Mouse (Mus musculus) erythroid progenitor cell, adult 5-6 weeks (primary cell): ENCODE data around the gene G3bp1. TPM values are rescaled to one million over a fixed set of nuclear protein-coding genes. Genes with fewer than 3 reads are reported as not detected.

Experiments
- ATAC-seq: replicated peaks from 2 replicates; pipeline ENCODE4 v1.8.0; 2016; ENCODE audit warnings: moderate number of reproducible peaks, mild to moderate bottlenecking, moderate TSS enrichment, inconsistent platforms; ENCODE audit not compliant: poor library complexity, low FRiP score, severe bottlenecking
- total RNA-seq, 2 experiments: library from RNA; stranded (forward) in 1 of 2; stranded (reverse) in 1 of 2; fragments of 150-400 nt in 1 of 2; fragments of 186-747, 209-891 nt in 1 of 2; gene quantifications; 2 replicates each; pipeline versions ENCODE4 v1.2.3 to v1.2.4; 2015 to 2017; ENCODE audit warnings: low replicate concordance in 2 of 2

Gene G3bp1
- total RNA-seq (2015; ENCODE audit: low replicate concordance): 27.7 and 35.7 TPM in 2 replicates
- 22.5 and 28.2 TPM in 2 replicates for total RNA-seq (2017; ENCODE audit: low replicate concordance)

- ATAC-seq: peak; percentile 91
Measured at GRCm38 (mm10) chr11:55469048-55469843, at the start of gene G3bp1. Gene G3bp1, plus strand, starts transcription at chr11:55469685.

- ATAC-seq: no peak
Measured at GRCm38 (mm10) chr11:55422978-55423377, 46.5 kb upstream of the G3bp1 start, which contains the start of gene Sparc. Gene Sparc, minus strand, starts transcription at chr11:55423183.

GRCm38 (mm10) chr11:55423756-55424155 is 45.7 kb upstream of the G3bp1 start:
- no peak for ATAC-seq

- ATAC-seq: no peak
Measured at GRCm38 (mm10) chr11:55424746-55425360, 44.6 kb upstream of the G3bp1 start.

- 0 out of 2 replicates have a peak, but pooled peaks have one; percentile 25 for ATAC-seq
Measured at GRCm38 (mm10) chr11:55428186-55429012, 41.1 kb upstream of the G3bp1 start.

- ATAC-seq: no peak
Measured at GRCm38 (mm10) chr11:55429973-55430372, 39.5 kb upstream of the G3bp1 start.

- no peak for ATAC-seq
Measured at GRCm38 (mm10) chr11:55432981-55433380, 36.5 kb upstream of the G3bp1 start.

GRCm38 (mm10) chr11:55436089-55436488 is 33.4 kb upstream of the G3bp1 start:
- ATAC-seq: no peak

- ATAC-seq: no peak
Measured at GRCm38 (mm10) chr11:55438031-55438430, 31.5 kb upstream of the G3bp1 start.

GRCm38 (mm10) chr11:55439718-55440117 is 29.8 kb upstream of the G3bp1 start:
- no peak for ATAC-seq

- peak; percentile 62 for ATAC-seq
Measured at GRCm38 (mm10) chr11:55444772-55445171, 24.7 kb upstream of the G3bp1 start.

GRCm38 (mm10) chr11:55446579-55446978 is 22.9 kb upstream of the G3bp1 start:
- peak; percentile 66 for ATAC-seq

GRCm38 (mm10) chr11:55449531-55449930 is 20.0 kb upstream of the G3bp1 start:
- no peak for ATAC-seq

- no peak for ATAC-seq
Measured at GRCm38 (mm10) chr11:55450311-55450710, 19.2 kb upstream of the G3bp1 start.

- ATAC-seq: no peak
Measured at GRCm38 (mm10) chr11:55453640-55454039, 15.8 kb upstream of the G3bp1 start.

- ATAC-seq: no peak
Measured at GRCm38 (mm10) chr11:55455166-55455565, 14.3 kb upstream of the G3bp1 start.

- ATAC-seq: no peak
Measured at GRCm38 (mm10) chr11:55458501-55458900, 11.0 kb upstream of the G3bp1 start.

GRCm38 (mm10) chr11:55459850-55460558 is 9.5 kb upstream of the G3bp1 start:
- ATAC-seq: no peak

GRCm38 (mm10) chr11:55460559-55461018 is 8.9 kb upstream of the G3bp1 start:
- ATAC-seq: peak; percentile 49
